Mouse (Mus musculus) ES-Bruce4 (cell line): ENCODE measurements around the gene Acan.

ENCODE experiments used
- CTCF ChIP-seq: IDR thresholded peaks from one replicate; pipeline ENCODE4 v1.8.1; 2011; ENCODE audit warnings: low read depth, low read length
- EP300 ChIP-seq: IDR thresholded peaks from 2 replicates; pipeline ENCODE4 v1.6.1; 2011; ENCODE audit warnings: low read depth, low read length; ENCODE audit not compliant: insufficient read depth

DNA sequence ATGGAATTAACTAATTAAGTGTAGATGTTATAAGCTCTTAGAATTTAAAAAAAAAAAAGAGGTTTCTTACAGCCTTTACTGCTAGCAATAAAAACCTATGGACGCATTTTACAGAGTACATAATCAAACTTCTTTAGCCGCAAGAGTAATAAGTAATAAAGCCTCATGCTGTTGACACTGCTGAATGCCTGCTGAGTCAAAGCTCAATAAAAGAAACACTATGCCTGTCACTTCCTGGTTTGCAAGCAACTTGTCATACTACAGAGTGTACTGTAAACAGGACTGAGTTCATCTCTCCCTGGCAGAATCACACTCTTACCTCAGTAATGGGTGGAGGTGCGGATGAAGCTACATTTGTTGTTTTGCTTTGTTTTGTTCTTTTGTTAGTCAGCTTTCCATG is 24.1 kb upstream of the Acan start:
- TF ChIP-seq CTCF (no peak), EP300 (no peak)
